ENCODE assay signal across 36 mouse cellular contexts in genomic region chr11:11677165-11677564, GRCm38 (mm10). TPM values are rescaled to one million over a fixed set of nuclear protein-coding genes. Genes with fewer than 3 reads are reported as not detected.
DNase-seq lines count a peak whose midpoint lies in the region; ATAC-seq and TF ChIP-seq lines count a peak whose summit lies in the region.
"Had no signal": no experiment of that assay in that cellular context is flagged by ENCODE, and none has a peak within 500 bp of the region (broad histone marks: within the 10 kb centered on the region; RNA-seq: fewer than 3 reads in every experiment).

No protein-coding gene starts in this region.

- H3K27me3 ChIP-seq in midbrain, embryonic 11.5 days (ENCODE audit: control insufficient read depth, insufficient read depth, low read length) = no peaks in the 10 kb centered on the region
- 0 out of 2 replicates have a peak, but pooled peaks cover 2% of the 10 kb centered on the region for H3K27me3 ChIP-seq in midbrain, embryonic 13.5 days
- H3K27me3 ChIP-seq in midbrain, postnatal 0 days (ENCODE audit: insufficient read depth, low read length) = no peaks in the 10 kb centered on the region
- H3K27me3 ChIP-seq: hindbrain, embryonic 13.5 days had no signal

- H3K9me3 ChIP-seq in midbrain, embryonic 11.5 days (ENCODE audit: control insufficient read depth, low read length) = no peaks in the 10 kb centered on the region
- H3K9me3 ChIP-seq in midbrain, embryonic 13.5 days = no peaks in the 10 kb centered on the region
- no peaks in the 10 kb centered on the region for H3K9me3 ChIP-seq in midbrain, postnatal 0 days (ENCODE audit: low read length)
- H3K9me3 ChIP-seq: embryonic facial prominence, embryonic 10.5 days; embryonic facial prominence, embryonic 13.5 days; forebrain, embryonic 10.5 days; heart, embryonic 10.5 days; heart, embryonic 13.5 days; hindbrain, embryonic 13.5 days had no signal

- 89% methylated on average over 7 of the region's 7 CpGs for WGBS in midbrain, embryonic 11.5 days
- 84% methylated on average over 7 of the region's 7 CpGs for WGBS in midbrain, embryonic 13.5 days
- 75% methylated on average over 7 of the region's 7 CpGs for WGBS in midbrain, postnatal 0 days

- no peak overlapping the region for H3K4me2 ChIP-seq in midbrain, embryonic 11.5 days
- no peak overlapping the region for H3K4me2 ChIP-seq in midbrain, embryonic 13.5 days (replicated peaks)
- H3K4me2 ChIP-seq in midbrain, postnatal 0 days (ENCODE audit: low read depth, low read length, poor library complexity, severe bottlenecking) = no peak overlapping the region
- H3K4me2 ChIP-seq: embryonic facial prominence, embryonic 13.5 days; heart, embryonic 13.5 days; hindbrain, embryonic 13.5 days had no signal

- no peak overlapping the region for H3K27ac ChIP-seq in midbrain, embryonic 11.5 days (ENCODE audit: low read depth, low read length)
- no peak overlapping the region for H3K27ac ChIP-seq in midbrain, embryonic 13.5 days
- H3K27ac ChIP-seq in midbrain, postnatal 0 days (ENCODE audit: low read depth, low read length) = no peak overlapping the region
- H3K27ac ChIP-seq: embryonic facial prominence, embryonic 10.5 days; embryonic facial prominence, embryonic 13.5 days; forebrain, embryonic 10.5 days; heart, adult 2 months; heart, embryonic 10.5 days; heart, embryonic 13.5 days; hindbrain, embryonic 13.5 days had no signal

- H3K36me3 ChIP-seq in midbrain, embryonic 11.5 days (ENCODE audit: control insufficient read depth, insufficient read depth, low read length) = no peaks in the 10 kb centered on the region
- H3K36me3 ChIP-seq in midbrain, embryonic 13.5 days = no peaks in the 10 kb centered on the region
- H3K36me3 ChIP-seq in midbrain, postnatal 0 days (ENCODE audit: insufficient read depth, low read length) = no peaks in the 10 kb centered on the region
- H3K36me3 ChIP-seq: embryonic facial prominence, embryonic 10.5 days; embryonic facial prominence, embryonic 13.5 days; forebrain, embryonic 10.5 days; heart, embryonic 10.5 days; heart, embryonic 13.5 days; hindbrain, embryonic 13.5 days had no signal

- no peak for ATAC-seq in midbrain, embryonic 11.5 days (ENCODE audit: low FRiP score)
- no peak for ATAC-seq in midbrain, embryonic 13.5 days
- ATAC-seq in erythroblast, adult 5-6 weeks (replicated peaks; ENCODE audit: low FRiP score, poor library complexity, severe bottlenecking) = 0 out of 2 replicates have a peak, but pooled peaks have one; percentile 25
- no peak for ATAC-seq in midbrain, postnatal 0 days (ENCODE audit: low FRiP score)
- ATAC-seq in frontal cortex, adult (ENCODE audit: low TSS enrichment) = no peak
- ATAC-seq: CD4-positive, CD25-positive, alpha-beta regulatory T cell, adult 4 months; forebrain, embryonic 14.5 days; hindbrain, embryonic 16.5 days; inflammation-experienced regulatory T-cells, adult 6 months had no signal

- H3K4me3 ChIP-seq in midbrain, embryonic 11.5 days (ENCODE audit: low read depth, low read length) = no peak overlapping the region
- H3K4me3 ChIP-seq in midbrain, embryonic 13.5 days (replicated peaks) = no peak overlapping the region
- no peak overlapping the region for H3K4me3 ChIP-seq in midbrain, postnatal 0 days (ENCODE audit: low read depth, low read length)
- H3K4me3 ChIP-seq: embryonic facial prominence, embryonic 10.5 days; embryonic facial prominence, embryonic 13.5 days; forebrain, embryonic 10.5 days; heart, adult 2 months; heart, embryonic 10.5 days; heart, embryonic 13.5 days; hindbrain, embryonic 13.5 days had no signal

- peak; percentile 49 for DNase-seq in midbrain, embryonic 11.5 days (ENCODE audit: low spot score, missing footprints)
- DNase-seq in brain, adult 2 months (ENCODE audit: low read depth, low spot score) = peak; percentile 7
- DNase-seq in midbrain, postnatal 0 days (ENCODE audit: low spot score) = peak; percentile 28
- DNase-seq: adrenal gland, adult 2 months; adrenal gland, postnatal 14 days; cerebellum, adult 11-12 months; cerebellum, adult 8-10 months; cerebellum, postnatal 10 days; cerebellum, postnatal 36 days; embryo, embryonic 11 days; gastrocnemius, postnatal 10 days; gastrocnemius, postnatal 36 days; heart, adult 2 months; heart, postnatal 14 days had no signal

- TF ChIP-seq CTCF in midbrain, postnatal 0 days (IDR thresholded peaks at IDR 0.05) = no peak

- H3K4me1 ChIP-seq in midbrain, embryonic 11.5 days (ENCODE audit: control insufficient read depth, insufficient read depth, low read length) = no peaks in the 10 kb centered on the region
- H3K4me1 ChIP-seq in midbrain, embryonic 13.5 days (replicated peaks) = no peaks in the 10 kb centered on the region
- H3K4me1 ChIP-seq in midbrain, postnatal 0 days (ENCODE audit: insufficient read depth, low read length) = no peaks in the 10 kb centered on the region
- H3K4me1 ChIP-seq: embryonic facial prominence, embryonic 10.5 days; embryonic facial prominence, embryonic 13.5 days; forebrain, embryonic 10.5 days; heart, embryonic 10.5 days; heart, embryonic 13.5 days; hindbrain, embryonic 13.5 days had no signal

- no peak overlapping the region for H3K9ac ChIP-seq in midbrain, embryonic 11.5 days (ENCODE audit: low read length)
- no peak overlapping the region for H3K9ac ChIP-seq in midbrain, embryonic 13.5 days (replicated peaks)
- no peak overlapping the region for H3K9ac ChIP-seq in midbrain, postnatal 0 days (replicated peaks; ENCODE audit: low read length, poor library complexity, severe bottlenecking)
- H3K9ac ChIP-seq: embryonic facial prominence, embryonic 13.5 days; heart, embryonic 13.5 days; hindbrain, embryonic 13.5 days had no signal

RNA-seq across cellular contexts. Expression of gene Ikzf1, which starts 7.6 kb away (rescaled TPM):
- 2.3 and 2.7 TPM in 2 replicates for polyA plus RNA-seq in midbrain, embryonic 11.5 days (2014; fragmentation: Nextera tagmentation; extraction: Ambion mirVana)
- polyA plus RNA-seq in midbrain, embryonic 13.5 days (2015; fragmentation: Nextera tagmentation; extraction: Ambion mirVana) = 0.81 and 1.2 TPM in 2 replicates
- 61.1 and 70.4 TPM in 2 replicates for total RNA-seq in erythroblast, adult 5-6 weeks (2015; ENCODE audit: low replicate concordance)
- total RNA-seq in erythroblast, adult 5-6 weeks (2017; ENCODE audit: low replicate concordance) = 27.2 and 32.0 TPM in 2 replicates
- total RNA-seq in midbrain, postnatal 0 days (2014; rRNA removed) = 3.9 and 4.5 TPM in 2 replicates
- 1.2 and 1.5 TPM in 2 replicates for polyA plus RNA-seq in midbrain, postnatal 0 days (2015; fragmentation: Nextera tagmentation; extraction: Ambion mirVana)

RNA-seq across cellular contexts. Expression of gene 4930512M02Rik, which starts 49.5 kb away (rescaled TPM):
- polyA plus RNA-seq in midbrain, embryonic 11.5 days (2014; fragmentation: Nextera tagmentation; extraction: Ambion mirVana) = not detected in 2 replicates
- polyA plus RNA-seq in midbrain, embryonic 13.5 days (2015; fragmentation: Nextera tagmentation; extraction: Ambion mirVana) = not detected in 2 replicates
- not detected in 2 replicates for total RNA-seq in erythroblast, adult 5-6 weeks (2015; ENCODE audit: low replicate concordance)
- not detected in 2 replicates for total RNA-seq in erythroblast, adult 5-6 weeks (2017; ENCODE audit: low replicate concordance)
- total RNA-seq in midbrain, postnatal 0 days (2014; rRNA removed) = not detected in 2 replicates
- polyA plus RNA-seq in midbrain, postnatal 0 days (2015; fragmentation: Nextera tagmentation; extraction: Ambion mirVana) = not detected in 2 replicates
- total RNA-seq: adrenal gland, adult 2 months; adrenal gland, postnatal 14 days; adrenal gland, postnatal 4 days; gastrocnemius, adult 18-20 months; gastrocnemius, postnatal 10 days; gastrocnemius, postnatal 36 days; granulocyte monocyte progenitor cell, adult 5-6 weeks; heart, adult 2 months; heart, postnatal 14 days; hematopoietic stem cell, adult 5-6 weeks; MEL had no signal
- polyA plus RNA-seq: adrenal gland, adult 2 months; brain, embryonic 14.5 days; C2C12; CD4-positive, CD25-positive, alpha-beta regulatory T cell, adult 4 months; cortical plate, adult 2 months; embryonic facial prominence, embryonic 10.5 days; embryonic facial prominence, embryonic 13.5 days; forebrain, embryonic 10.5 days; forebrain, embryonic 14.5 days; heart, adult 2 months; heart, embryonic 10.5 days; heart, embryonic 13.5 days; heart, embryonic 16.5 days; hindbrain, embryonic 13.5 days; hindbrain, embryonic 16.5 days; inflammation-experienced regulatory T-cells, adult 6 months had no signal
